Mouse (Mus musculus): Measurements from ENCODE around the gene Pdzd4.

- TF ChIP-seq CTCF (IDR thresholded peaks at IDR 0.05; ENCODE audit: low read depth, low read length) (no peak), POLR2A (IDR thresholded peaks at IDR 0.05; ENCODE audit: extremely low read depth, insufficient read depth, low read length) (no peak)
These were observed 44.6 kb upstream of the Pdzd4 start for GRCm38 (mm10) chrX:73869334-73869733.

All from liver, adult 2 months (tissue).